Mouse (Mus musculus): ENCODE results near the gene Pom121l12.

The Pom121l12 gene

GRCm38 (mm10) chr11:14598976-14599375 lies at the start of gene Pom121l12:
Gene Pom121l12 (plus strand): TSS chr11:14599276.
- no peak for DNase-seq (ENCODE audit: low spot score in 2 of 2)

- DNase-seq (ENCODE audit: low spot score in 2 of 2), result no peak
Observed at GRCm38 (mm10) chr11:14611859-14612258, 12.8 kb downstream of the Pom121l12 start.
